Mouse (Mus musculus) kidney, adult 9 months (tissue): ENCODE measurements at regions not wholly inside any gene's neighbourhood (a gene's known extent, or its start where the extent isn't known, plus 50 kb on each side); places are given as distances from the start of the nearest gene placed in this dataset.

Experiments
- DNase-seq: peaks from one replicate; pipeline ENCODE4 v3.0.0; 2022

DNA sequence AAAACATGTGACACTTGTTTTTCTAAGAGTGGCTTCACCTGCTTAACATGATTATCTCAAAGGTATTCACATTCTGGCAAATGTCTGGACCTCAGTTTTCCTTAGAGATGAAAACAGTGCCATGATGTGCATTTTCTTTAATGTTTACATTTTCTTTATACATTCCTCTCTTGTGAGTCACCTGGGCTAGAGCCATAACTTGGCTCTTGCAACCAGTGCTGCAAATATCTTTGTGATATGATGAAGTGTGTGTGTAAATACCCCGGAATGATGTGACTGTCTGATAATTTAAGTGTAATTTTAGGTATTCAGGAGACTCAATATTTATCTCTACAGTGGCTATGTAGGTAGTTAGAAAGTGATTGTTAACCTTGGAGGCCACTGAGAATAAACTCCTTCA lies 590.8 kb downstream of the 1190002N15Rik start:
- no peak for DNase-seq

- no peak for DNase-seq
Measured at GRCm38 (mm10) chr9:93940193-93940592, 597.7 kb downstream of the 1190002N15Rik start.

DNA sequence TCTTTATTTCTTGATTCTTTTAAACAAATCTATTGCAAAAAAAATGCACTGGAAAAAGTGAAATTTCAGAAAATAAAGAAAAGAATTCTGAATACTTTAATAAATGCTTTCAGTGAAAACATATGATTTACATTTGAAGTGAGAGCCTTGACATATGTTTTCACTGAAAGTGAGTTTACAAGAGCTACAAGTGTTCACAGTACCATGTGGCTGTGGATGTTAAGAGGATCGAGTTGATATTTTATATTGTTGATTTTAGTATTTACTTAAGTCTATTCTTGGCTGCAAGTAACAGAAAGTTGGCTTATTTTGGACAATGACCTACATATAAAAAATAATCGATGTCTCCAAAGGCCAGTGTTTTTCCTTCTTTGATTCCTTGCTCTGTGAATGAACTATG lies 607.2 kb downstream of the 1190002N15Rik start:
- no peak for DNase-seq

GRCm38 (mm10) chr9:93889256-93889655 lies 648.6 kb downstream of the 1190002N15Rik start:
- no peak for DNase-seq

DNA sequence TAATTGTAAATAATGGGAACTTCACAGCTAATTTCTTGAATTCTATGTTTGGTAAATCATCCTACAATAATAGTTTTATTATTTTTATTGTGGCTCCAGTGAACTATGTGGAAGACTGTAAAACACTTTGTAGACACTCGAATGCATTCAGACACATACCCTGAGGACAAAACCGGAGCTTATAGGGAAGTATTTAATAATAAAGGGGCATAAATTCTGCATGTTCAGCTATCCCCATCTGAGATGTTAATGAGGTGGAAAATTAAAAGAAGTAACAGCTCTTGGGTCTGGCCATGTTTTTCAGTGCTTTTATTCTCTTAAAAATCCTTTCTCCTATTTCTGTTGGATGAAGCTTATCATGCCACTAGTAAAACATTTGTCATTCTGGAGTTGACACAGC lies 657.8 kb downstream of the 1190002N15Rik start:
- DNase-seq, result no peak

GRCm38 (mm10) chr9:93879572-93879971 lies 658.3 kb downstream of the 1190002N15Rik start:
- DNase-seq, result no peak

- DNase-seq, result no peak
Measured at GRCm38 (mm10) chr9:93870778-93871177, 667.1 kb downstream of the 1190002N15Rik start.

- DNase-seq, result no peak
Measured at GRCm38 (mm10) chr9:93857937-93858336, 679.9 kb downstream of the 1190002N15Rik start.

DNA sequence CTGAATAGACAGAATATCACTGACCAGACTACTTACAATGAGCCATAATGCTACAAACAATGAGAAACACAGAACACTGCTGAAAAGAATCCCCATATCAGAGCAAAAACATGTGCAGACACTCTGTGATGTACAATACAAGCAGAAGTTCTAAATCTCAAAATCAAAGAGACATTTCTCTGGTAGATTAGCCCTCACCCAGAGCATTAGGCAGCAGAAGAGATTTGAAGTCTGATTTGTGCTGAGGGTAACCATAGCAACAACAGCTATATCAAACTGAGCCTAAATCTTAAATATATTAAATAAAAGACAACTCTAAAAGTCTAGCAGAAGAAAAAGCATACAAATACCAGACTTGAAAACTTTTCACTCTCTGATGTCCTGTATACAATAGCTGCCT lies 691.5 kb downstream of the 1190002N15Rik start:
- DNase-seq, result no peak

DNA sequence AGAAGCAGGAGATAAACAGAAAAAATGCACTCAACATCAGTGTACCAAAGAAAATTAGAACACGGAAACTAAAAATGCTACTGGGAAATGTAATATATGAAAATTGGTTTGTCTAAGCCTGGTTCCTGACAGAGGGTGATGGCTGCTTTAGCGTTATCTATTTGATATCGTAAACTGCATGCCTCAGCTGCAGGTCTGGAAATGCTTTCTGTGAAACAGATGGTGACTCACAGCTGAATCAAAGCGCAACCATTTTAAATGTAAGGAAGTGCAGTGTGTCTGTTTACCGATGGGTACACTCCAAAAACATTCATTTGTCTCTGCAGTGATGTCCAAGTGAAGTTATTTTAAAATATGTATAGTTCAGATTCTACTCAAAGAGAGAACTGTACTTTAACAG lies 694.0 kb downstream of the 1190002N15Rik start:
- DNase-seq, result no peak
